8 mouse cellular contexts compared by ENCODE assay signal in the genomic region with DNA sequence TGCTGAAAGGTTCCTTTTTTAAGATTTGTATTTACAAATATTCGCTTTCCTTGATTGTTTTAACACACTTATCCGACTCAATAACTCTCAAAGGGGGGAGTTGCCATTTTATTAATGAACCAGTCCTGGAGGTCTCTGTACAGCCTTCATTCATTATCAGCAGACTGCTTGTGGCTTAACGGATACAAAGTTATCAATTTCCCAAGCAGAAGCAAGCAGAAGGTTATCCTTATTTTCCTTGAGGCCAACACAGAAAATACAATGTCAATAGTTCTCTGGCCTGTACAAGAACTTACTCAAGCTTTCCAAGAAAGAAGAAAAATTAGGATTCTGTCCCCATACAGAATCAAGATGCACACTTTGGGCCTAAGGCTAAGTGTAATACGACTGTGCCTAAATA. TPM values are rescaled to one million over a fixed set of nuclear protein-coding genes. Genes with fewer than 3 reads are reported as not detected.
DNase-seq lines count a peak whose midpoint lies in the region; ATAC-seq and TF ChIP-seq lines count a peak whose summit lies in the region.
"Not testable (repeated sequence)": the region's sequence is repeated elsewhere in the genome, so short reads cannot be mapped to it uniquely, and the experiment has no call there.

No protein-coding gene starts in this region.

- not testable (repeated sequence) for ATAC-seq in embryonic facial prominence, embryonic 14.5 days (ENCODE audit: low read depth); hindbrain, embryonic 13.5 days (ENCODE audit: low FRiP score); kidney, embryonic 16.5 days (ENCODE audit: low FRiP score, low TSS enrichment); neural tube, embryonic 15.5 days (ENCODE audit: low FRiP score)
- ATAC-seq in liver, embryonic 13.5 days (ENCODE audit: low read depth): 0 out of 2 replicates have a peak, but pooled peaks have one; percentile 14

- peak overlapping the region; percentile 76 for H3K9ac ChIP-seq in ES-E14 (ENCODE audit: insufficient read depth, low read depth, low read length, poor library complexity, severe bottlenecking)
- H3K9ac ChIP-seq in embryonic facial prominence, embryonic 14.5 days (ENCODE audit: low read depth, low read length): peak overlapping the region; percentile 85
- peak overlapping the region; percentile 84 for H3K9ac ChIP-seq in hindbrain, embryonic 13.5 days
- peak overlapping the region; percentile 89 for H3K9ac ChIP-seq in kidney, embryonic 16.5 days (replicated peaks; ENCODE audit: low read length)
- peak overlapping the region; percentile 89 for H3K9ac ChIP-seq in liver, embryonic 13.5 days
- peak overlapping the region; percentile 92 for H3K9ac ChIP-seq in neural tube, embryonic 15.5 days (replicated peaks)

- peak overlapping the region; percentile 57 for H3K4me2 ChIP-seq in embryonic facial prominence, embryonic 14.5 days (ENCODE audit: low read depth, low read length)
- H3K4me2 ChIP-seq in hindbrain, embryonic 13.5 days: peak overlapping the region; percentile 85
- peak overlapping the region; percentile 55 for H3K4me2 ChIP-seq in kidney, embryonic 16.5 days (replicated peaks; ENCODE audit: low read depth, low read length)
- peak overlapping the region; percentile 77 for H3K4me2 ChIP-seq in liver, embryonic 13.5 days
- peak overlapping the region; percentile 68 for H3K4me2 ChIP-seq in neural tube, embryonic 15.5 days

- H3K36me3 ChIP-seq in ES-E14 (ENCODE audit: control insufficient read depth, insufficient read depth, low read length, poor library complexity, severe bottlenecking); hindbrain, embryonic 13.5 days; kidney, embryonic 16.5 days (ENCODE audit: insufficient read depth, low read length); midbrain, embryonic 10.5 days; neural tube, embryonic 15.5 days: not testable (repeated sequence)
- H3K36me3 ChIP-seq in embryonic facial prominence, embryonic 14.5 days (ENCODE audit: control insufficient read depth, insufficient read depth, low read length): peaks cover 17% of the 10 kb centered on the region; the same call in 1 of the 2 replicates
- peaks cover 21% of the 10 kb centered on the region for H3K36me3 ChIP-seq in liver, embryonic 13.5 days

- not testable (repeated sequence) for DNase-seq in ES-E14 (ENCODE audit: low read depth, low spot score); embryonic facial prominence, embryonic 14.5 days (ENCODE audit: low spot score); gastrocnemius, adult 2 months; liver, embryonic 13.5 days; midbrain, embryonic 10.5 days (ENCODE audit: low spot score)

- H3K27ac ChIP-seq in ES-E14 (ENCODE audit: insufficient read depth, low read depth, low read length, poor library complexity, severe bottlenecking); embryonic facial prominence, embryonic 14.5 days (replicated peaks; ENCODE audit: low read depth, low read length); hindbrain, embryonic 13.5 days; kidney, embryonic 16.5 days (ENCODE audit: low read length); neural tube, embryonic 15.5 days (replicated peaks): not testable (repeated sequence)
- H3K27ac ChIP-seq in gastrocnemius, adult 2 months: peak overlapping the region; percentile 87
- peak overlapping the region; percentile 74 for H3K27ac ChIP-seq in liver, embryonic 13.5 days
- peak overlapping the region; percentile 86 for H3K27ac ChIP-seq in midbrain, embryonic 10.5 days (replicated peaks)

- peak overlapping the region; percentile 76 to 93 for H3K4me3 ChIP-seq in ES-E14 (ENCODE audit: insufficient read depth in 1 of 2, low read depth in 1 of 2, low read length in 2 of 2, poor library complexity in 1 of 2, severe bottlenecking in 1 of 2)
- peak overlapping the region; percentile 90 for H3K4me3 ChIP-seq in embryonic facial prominence, embryonic 14.5 days (ENCODE audit: low read depth, low read length)
- H3K4me3 ChIP-seq in gastrocnemius, adult 2 months: peak overlapping the region; percentile 91
- H3K4me3 ChIP-seq in hindbrain, embryonic 13.5 days: peak overlapping the region; percentile 85
- H3K4me3 ChIP-seq in kidney, embryonic 16.5 days (ENCODE audit: low read length): peak overlapping the region; percentile 78
- peak overlapping the region; percentile 85 for H3K4me3 ChIP-seq in liver, embryonic 13.5 days (replicated peaks)
- H3K4me3 ChIP-seq in midbrain, embryonic 10.5 days: peak overlapping the region; percentile 86
- H3K4me3 ChIP-seq in neural tube, embryonic 15.5 days (replicated peaks): peak overlapping the region; percentile 91

- in situ Hi-C loops in ES-E14 (cut with MboI; ENCODE audit: low sequenced_read_pairs in 2 of 2, unreplicated experiment in 2 of 2): not testable (repeated sequence)

- H3K4me1 ChIP-seq in ES-E14 (ENCODE audit: control insufficient read depth in 2 of 2, insufficient read depth in 2 of 2, low read length in 2 of 2, poor library complexity in 1 of 2); embryonic facial prominence, embryonic 14.5 days (ENCODE audit: control insufficient read depth, insufficient read depth, low read length); hindbrain, embryonic 13.5 days (replicated peaks); kidney, embryonic 16.5 days (ENCODE audit: insufficient read depth, low read length); neural tube, embryonic 15.5 days: not testable (repeated sequence)
- H3K4me1 ChIP-seq in liver, embryonic 13.5 days (replicated peaks): peaks cover 16% of the 10 kb centered on the region
- H3K4me1 ChIP-seq in midbrain, embryonic 10.5 days: peaks cover 10% of the 10 kb centered on the region

- TF ChIP-seq CTCF in gastrocnemius, adult 2 months (IDR thresholded peaks at IDR 0.05): not testable (repeated sequence)

- WGBS in embryonic facial prominence, embryonic 14.5 days: 28% methylated on average over 2 of the region's 4 CpGs
- 21% methylated on average over 2 of the region's 4 CpGs for WGBS in hindbrain, embryonic 13.5 days
- 22% methylated on average over 2 of the region's 4 CpGs for WGBS in kidney, embryonic 16.5 days
- 7% methylated on average over 2 of the region's 4 CpGs for WGBS in liver, embryonic 13.5 days (ENCODE audit: insufficient replicate concordance)
- 37% methylated on average over 2 of the region's 4 CpGs for WGBS in midbrain, embryonic 10.5 days
- WGBS in neural tube, embryonic 15.5 days: 36% methylated on average over 2 of the region's 4 CpGs

- not testable (repeated sequence) for H3K9me3 ChIP-seq in ES-E14 (ENCODE audit: control insufficient read depth, insufficient read depth, low read depth, low read length); embryonic facial prominence, embryonic 14.5 days (ENCODE audit: control insufficient read depth, low read length); hindbrain, embryonic 13.5 days; kidney, embryonic 16.5 days (ENCODE audit: low read length); liver, embryonic 13.5 days (replicated peaks); midbrain, embryonic 10.5 days (replicated peaks); neural tube, embryonic 15.5 days (replicated peaks)

- intact Hi-C loops in gastrocnemius, adult 2 months (cut with DNase I): not testable (repeated sequence)

- H3K27me3 ChIP-seq in embryonic facial prominence, embryonic 14.5 days (replicated peaks; ENCODE audit: control insufficient read depth, insufficient read depth, low read length); hindbrain, embryonic 13.5 days; kidney, embryonic 16.5 days (ENCODE audit: insufficient read depth, low read length); liver, embryonic 13.5 days; midbrain, embryonic 10.5 days (ENCODE audit: low read depth, poor library complexity, severe bottlenecking); neural tube, embryonic 15.5 days (replicated peaks): not testable (repeated sequence)

RNA-seq across cellular contexts. Expression of a gene that starts 0.8 kb away (rescaled TPM):
- total RNA-seq in ES-E14 (2012; rRNA removed): 34.2 and 54.0 TPM in 2 replicates
- 71.0 and 84.1 TPM in 2 replicates for polyA plus RNA-seq in embryonic facial prominence, embryonic 14.5 days (2014; fragmentation: Nextera tagmentation; extraction: Ambion mirVana)
- 10 to 100 TPM; 13.7 to 20.2 TPM for total RNA-seq in gastrocnemius, adult 2 months (2021)
- 26.7 and 31.0 TPM in 2 replicates for polyA plus RNA-seq in hindbrain, embryonic 13.5 days (2015; fragmentation: Nextera tagmentation; extraction: Ambion mirVana)
- polyA plus RNA-seq in kidney, embryonic 16.5 days (2015; fragmentation: Nextera tagmentation; extraction: Ambion mirVana): 88.0 and 94.5 TPM in 2 replicates
- 36.7 and 39.3 TPM in 2 replicates for polyA plus RNA-seq in liver, embryonic 13.5 days (2015; fragmentation: Nextera tagmentation; extraction: Ambion mirVana)
- 54.4 and 69.8 TPM in 2 replicates for polyA plus RNA-seq in midbrain, embryonic 10.5 days (2016; fragmentation: Nextera tagmentation; extraction: Ambion mirVana)
- polyA plus RNA-seq in neural tube, embryonic 15.5 days (2015; fragmentation: Nextera tagmentation; extraction: Ambion mirVana): 39.4 and 47.6 TPM in 2 replicates

RNA-seq across cellular contexts. Expression of a gene that starts 13.9 kb away (rescaled TPM):
- total RNA-seq in ES-E14 (2012; rRNA removed): 0.13 and 0.16 TPM in 2 replicates
- 5.5 and 6.6 TPM in 2 replicates for polyA plus RNA-seq in embryonic facial prominence, embryonic 14.5 days (2014; fragmentation: Nextera tagmentation; extraction: Ambion mirVana)
- 1 to 10 TPM; 1.6 to 2.5 TPM for total RNA-seq in gastrocnemius, adult 2 months (2021)
- polyA plus RNA-seq in hindbrain, embryonic 13.5 days (2015; fragmentation: Nextera tagmentation; extraction: Ambion mirVana): 2.5 and 2.9 TPM in 2 replicates
- polyA plus RNA-seq in kidney, embryonic 16.5 days (2015; fragmentation: Nextera tagmentation; extraction: Ambion mirVana): 2.0 and 2.8 TPM in 2 replicates
- polyA plus RNA-seq in liver, embryonic 13.5 days (2015; fragmentation: Nextera tagmentation; extraction: Ambion mirVana): 0.24 and 0.29 TPM in 2 replicates
- polyA plus RNA-seq in midbrain, embryonic 10.5 days (2016; fragmentation: Nextera tagmentation; extraction: Ambion mirVana): 1.7 and 1.8 TPM in 2 replicates
- polyA plus RNA-seq in neural tube, embryonic 15.5 days (2015; fragmentation: Nextera tagmentation; extraction: Ambion mirVana): 3.7 and 3.9 TPM in 2 replicates
